Mouse (Mus musculus) thymus, postnatal 10 days (tissue): ENCODE measurements around the gene Tmc7.

Experiments
- DNase-seq, 2 experiments: peaks; one replicate each; pipeline ENCODE4 v3.0.0; 2021; ENCODE audit warnings: low spot score in 2 of 2

Gene Tmc7

DNA sequence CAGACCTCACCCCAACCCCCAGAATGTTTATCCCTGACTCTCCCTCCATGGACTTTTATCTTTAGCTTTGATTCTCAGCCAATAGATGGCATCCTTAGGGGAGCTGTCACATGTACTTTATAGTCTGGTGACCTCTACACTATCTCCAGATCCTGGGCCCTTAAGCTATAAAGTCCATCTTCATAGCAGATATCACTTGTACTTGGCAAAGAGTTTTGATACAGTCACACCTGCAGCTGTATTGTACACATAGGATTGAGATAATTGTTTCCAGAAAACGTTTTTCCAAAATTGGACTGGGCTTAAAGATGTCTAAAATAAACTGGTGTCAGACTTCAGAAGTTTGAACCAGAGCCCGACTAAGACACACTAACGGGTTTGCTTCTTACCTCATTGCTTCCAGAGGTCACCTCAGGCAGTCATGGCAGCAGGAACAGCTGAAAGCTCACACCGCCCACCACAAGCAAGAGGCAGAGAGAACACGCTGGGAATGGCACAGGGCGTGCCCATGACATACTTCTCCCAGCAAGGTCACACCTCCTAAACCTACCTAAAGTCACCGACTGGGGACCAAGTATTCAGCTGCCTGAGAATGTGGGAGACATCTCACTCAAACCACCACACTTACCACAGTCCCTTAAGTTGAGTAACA, 84.6 kb downstream of the Tmc7 start:
- no peak for DNase-seq

DNA sequence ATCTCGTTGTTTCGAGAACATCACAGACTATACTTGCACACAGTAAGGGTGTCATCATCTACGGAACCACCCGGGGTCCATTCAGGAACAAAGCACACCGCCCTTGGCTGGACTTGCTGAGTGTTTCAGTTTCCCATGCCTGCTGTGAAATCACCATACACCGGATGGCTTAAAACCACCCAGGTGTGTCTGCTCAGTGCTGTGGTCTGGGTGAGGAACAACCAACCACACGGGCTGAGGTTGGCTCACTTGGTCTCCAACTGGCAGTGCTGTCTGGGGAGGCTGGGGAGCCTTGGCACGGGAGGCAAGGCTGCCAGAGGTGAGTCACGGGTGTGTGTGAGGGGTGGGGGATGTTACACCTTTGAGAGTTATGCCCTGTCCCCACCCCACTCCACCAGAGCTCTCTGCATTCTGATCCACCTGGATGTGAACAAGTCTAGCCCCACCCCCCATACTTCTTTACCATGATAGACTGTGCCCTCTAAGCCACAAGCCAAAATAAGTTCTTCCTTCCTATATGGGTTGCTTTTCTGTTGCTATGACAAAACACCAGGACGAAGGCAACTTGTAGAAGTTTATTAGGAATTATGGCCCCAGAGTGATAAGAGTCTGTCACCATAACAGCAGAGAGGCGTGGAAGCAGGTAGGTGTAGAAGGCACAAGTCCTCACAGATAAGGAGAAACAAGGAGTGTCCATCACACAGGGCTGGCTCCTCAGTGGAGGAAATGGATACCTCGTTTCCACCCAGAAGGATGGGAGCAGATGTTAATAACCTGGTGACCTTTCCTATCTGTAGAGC, 85.4 kb downstream of the Tmc7 start:
- DNase-seq = no peak

DNA sequence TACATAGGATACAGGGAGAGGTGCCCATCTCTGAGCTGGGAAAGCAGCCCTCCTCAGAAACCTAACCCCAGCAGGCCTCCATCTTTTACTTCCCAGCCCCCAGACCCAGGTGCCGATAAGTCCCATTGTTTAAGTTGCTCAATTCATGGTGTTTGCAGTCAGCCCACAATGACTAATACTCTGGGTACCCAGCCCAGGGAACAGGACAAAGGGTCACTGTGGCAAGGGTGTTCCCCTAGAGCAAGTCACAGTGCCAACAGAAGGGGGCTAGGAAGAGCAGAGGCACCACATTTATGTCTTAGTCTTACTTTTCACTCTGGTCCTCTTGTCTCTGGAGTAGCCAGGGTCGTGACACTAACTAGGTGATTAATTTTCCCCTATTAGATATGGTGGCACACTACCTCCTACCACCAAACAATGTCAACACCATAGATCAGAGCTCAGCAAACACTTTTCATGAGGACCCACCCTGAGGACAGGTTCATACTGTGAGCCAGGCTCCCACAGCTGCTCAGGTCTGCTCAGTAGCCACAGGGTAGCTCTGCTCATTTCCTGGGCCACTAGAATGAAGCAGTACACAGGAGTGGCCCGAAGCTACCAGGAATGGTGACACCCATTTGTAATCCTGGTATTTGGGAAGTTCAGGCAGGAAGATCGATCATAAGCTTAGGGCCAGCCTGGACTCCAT, 89.5 kb downstream of the Tmc7 start:
- no peak for DNase-seq

GRCm38 (mm10) chr7:118493892-118494291, 90.6 kb downstream of the Tmc7 start:
- DNase-seq = no peak

DNA sequence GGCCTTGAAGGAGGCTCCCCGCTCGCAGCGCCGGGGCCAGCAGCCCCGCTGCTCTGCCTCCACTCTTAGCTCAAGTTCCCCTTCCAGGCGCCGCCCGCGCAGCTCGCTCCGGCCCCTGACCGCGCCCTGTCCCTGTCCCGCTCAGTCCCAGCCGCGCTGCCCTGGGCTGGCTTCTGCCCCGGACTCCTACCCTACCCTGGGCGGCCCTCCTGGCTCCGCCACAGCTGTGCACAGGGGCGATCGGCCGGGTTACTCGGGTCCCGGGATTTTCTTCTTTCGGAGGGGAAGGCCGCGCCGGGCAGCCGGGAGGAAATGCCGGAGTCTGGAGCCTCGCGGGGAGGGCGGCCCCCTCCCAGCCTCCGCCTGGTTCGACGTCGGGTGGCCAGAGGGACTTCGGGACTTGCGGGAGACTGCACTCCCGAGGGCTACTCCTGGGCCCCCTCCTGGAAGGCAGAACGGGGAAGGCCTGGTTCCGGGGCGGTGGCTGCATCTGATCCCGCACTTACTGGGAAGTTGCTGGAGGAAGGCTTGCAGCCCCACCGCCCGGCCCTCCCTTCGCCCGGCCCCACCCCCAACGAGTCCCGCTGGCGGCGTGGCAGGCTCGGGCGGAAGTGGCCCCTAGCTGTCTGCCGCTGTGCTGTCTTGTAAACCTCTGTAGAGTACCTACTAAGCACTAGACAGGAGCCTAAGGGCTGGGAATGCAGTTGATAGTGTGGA, 92.9 kb downstream of the Tmc7 start, which contains the start of gene Itpripl2:
Gene Itpripl2 (minus strand): TSS at position 545 of the 717 bp plus-strand sequence.
- DNase-seq = peak; percentile 15 to 45

- DNase-seq = no peak
Observed at GRCm38 (mm10) chr7:118490666-118491430, 93.7 kb downstream of the Tmc7 start.

DNA sequence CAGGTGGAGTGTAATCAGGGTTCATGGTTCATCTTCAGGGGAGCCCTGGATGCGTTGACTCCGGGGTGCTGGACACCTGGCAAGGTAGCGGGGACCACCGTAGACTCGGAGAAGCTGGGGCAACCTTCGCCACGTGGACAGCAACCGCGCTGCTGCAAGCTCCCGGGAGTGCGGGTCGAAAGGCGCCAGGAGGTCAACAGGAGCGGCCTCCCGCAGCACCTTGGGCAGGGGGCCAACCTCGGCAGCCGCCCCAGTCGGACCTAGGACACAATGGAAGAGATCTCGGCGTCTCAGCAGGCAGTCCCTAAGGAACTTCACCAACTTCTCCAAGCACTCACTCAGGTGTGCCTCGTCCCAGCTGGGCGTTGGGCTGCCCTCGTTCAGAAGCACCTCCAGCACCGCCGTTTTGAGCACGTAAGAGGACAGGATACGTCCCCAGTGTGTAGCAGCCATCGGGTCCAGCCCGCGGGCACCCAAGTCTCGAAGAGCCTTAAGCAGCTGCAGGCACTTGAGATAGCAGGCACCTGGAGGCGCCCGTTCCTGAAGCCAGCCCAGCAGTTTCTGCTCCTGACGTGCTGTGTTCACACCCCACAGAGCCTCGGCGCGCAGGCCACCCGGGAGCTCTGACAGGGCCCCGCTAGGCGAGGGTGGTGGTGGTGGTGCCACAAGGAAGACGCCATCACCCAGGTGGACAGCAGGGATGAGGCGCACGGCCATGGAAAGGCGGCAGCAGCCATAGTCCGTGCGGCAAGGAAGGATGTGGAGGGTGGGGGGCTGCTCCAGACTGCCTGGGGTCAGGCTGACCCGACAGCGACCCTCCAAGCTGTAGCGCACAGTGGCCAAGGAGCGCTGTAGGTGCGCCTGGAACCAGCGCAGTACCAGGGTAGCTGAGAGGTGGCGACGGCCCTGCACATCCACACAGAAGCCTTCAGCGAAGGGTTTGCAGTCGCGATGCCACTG, 94.5 kb downstream of the Tmc7 start:
- no peak for DNase-seq

DNA sequence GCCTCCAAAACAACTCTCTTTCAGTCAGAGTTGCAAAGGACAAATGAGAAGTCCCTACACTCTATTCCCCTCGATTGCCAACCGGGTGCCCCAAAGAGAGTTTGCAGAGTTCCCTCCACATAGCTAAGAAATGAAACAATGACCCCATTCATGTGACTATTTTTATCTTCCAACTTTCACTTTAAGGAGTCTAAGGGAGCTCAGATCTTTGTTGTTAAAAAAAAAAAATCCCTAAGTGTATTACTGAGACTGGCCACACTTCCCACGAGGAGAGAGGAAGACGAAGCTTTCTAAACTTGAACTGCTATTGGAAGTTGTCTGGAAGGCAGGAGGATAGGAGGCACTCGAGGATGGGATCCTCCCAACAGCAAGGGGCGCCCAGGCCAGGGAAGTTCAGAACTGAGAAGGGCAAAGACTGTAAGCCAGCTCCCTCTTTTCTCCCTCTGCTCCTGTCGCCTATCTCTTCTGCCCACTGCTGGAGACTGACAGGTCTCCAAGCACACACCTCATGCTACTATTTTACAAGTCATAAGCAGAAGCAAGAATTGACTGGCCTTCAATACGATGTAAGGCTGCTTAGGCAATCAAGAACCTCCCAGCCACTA, 96.4 kb downstream of the Tmc7 start:
- DNase-seq = no peak

- DNase-seq = no peak
Observed at GRCm38 (mm10) chr7:118486917-118487316, 97.6 kb downstream of the Tmc7 start.
